Mouse (Mus musculus) hindbrain, embryonic 15.5 days (tissue): ENCODE data around the gene Atoh7. TPM values are rescaled to one million over a fixed set of nuclear protein-coding genes. Genes with fewer than 3 reads are reported as not detected.

ENCODE experiments used
- ATAC-seq: fragments of 200-750 bp; cut with Nextera tagmentation; 2 replicates; pipeline ENCODE4 v1.8.0; 2017; ENCODE audit warnings: low read depth, moderate number of reproducible peaks, moderate TSS enrichment; ENCODE audit not compliant: low FRiP score
- H3K27ac ChIP-seq: fragments of 300-500 bp; sonication (generic); replicated peaks from 2 replicates; pipeline ENCODE4 v1.5.1; 2015; ENCODE audit warnings: mild to moderate bottlenecking, inconsistent platforms
- H3K27me3 ChIP-seq: fragments of 300-500 bp; sonication (generic); 2 replicates; pipeline ENCODE4 v1.6.1; 2015; ENCODE audit warnings: control low read depth, inconsistent platforms
- H3K36me3 ChIP-seq: fragments of 300-500 bp; sonication (generic); 2 replicates; pipeline ENCODE4 v1.6.1; 2015; ENCODE audit warnings: control low read depth, inconsistent platforms
- H3K4me1 ChIP-seq: fragments of 300-500 bp; sonication (generic); replicated peaks from 2 replicates; pipeline ENCODE4 v1.6.1; 2015; ENCODE audit warnings: control low read depth, inconsistent platforms
- H3K4me2 ChIP-seq: fragments of 300-500 bp; sonication (generic); 2 replicates; pipeline ENCODE4 v1.6.1; 2015; ENCODE audit warnings: moderate library complexity, mild to moderate bottlenecking, inconsistent platforms
- H3K4me3 ChIP-seq: fragments of 300-500 bp; sonication (generic); 2 replicates; pipeline ENCODE4 v1.5.1; 2015; ENCODE audit warnings: mild to moderate bottlenecking, inconsistent platforms
- H3K9ac ChIP-seq: fragments of 300-500 bp; sonication (generic); 2 replicates; pipeline ENCODE4 v1.6.1; 2015; ENCODE audit warnings: inconsistent platforms
- H3K9me3 ChIP-seq: fragments of 300-500 bp; sonication (generic); 2 replicates; pipeline ENCODE4 v1.6.1; 2016; ENCODE audit warnings: control low read depth, inconsistent platforms
- WGBS: fragments of 180-500 bp; shearing (Covaris S2); methylation state at CpG from one replicate; pipeline ENCODE4 v1.1.7; 2015; 5-methylcytosine and 5-hydroxymethylcytosine counted together
- polyA plus RNA-seq: library from polyadenylated mRNA; unstranded; fragments of >200 nt; fragmentation: Nextera tagmentation; extraction: Ambion mirVana; gene quantifications from 2 replicates; pipeline ENCODE4 v1.2.1, GENCODE M21; 2015

The Atoh7 gene
- polyA plus RNA-seq, 1 experiment from 2014 or later = 15.0 TPM

- Histone ChIP-seq H3K9me3 (no peaks in the 10 kb centered on the region), H3K4me2 (no peak overlapping the region), H3K4me1 (no peaks in the 10 kb centered on the region), H3K36me3 (no peaks in the 10 kb centered on the region), H3K9ac (no peak overlapping the region), H3K4me3 (no peak overlapping the region), H3K27ac (no peak overlapping the region), H3K27me3 (no peaks in the 10 kb centered on the region)
- WGBS = 57% methylated on average over 8 of the region's 8 CpGs
- ATAC-seq = no peak
Measured at GRCm38 (mm10) chr10:63065561-63065960, 33.9 kb upstream of the Atoh7 start.

GRCm38 (mm10) chr10:63065988-63066387 lies 33.5 kb upstream of the Atoh7 start:
- no peak overlapping the region for H3K4me3 ChIP-seq
- no peaks in the 10 kb centered on the region for H3K4me1 ChIP-seq
- WGBS = 8% methylated on average over 5 of the region's 5 CpGs
- H3K4me2 ChIP-seq = no peak overlapping the region
- ATAC-seq = peak; percentile 86
- no peak overlapping the region for H3K27ac ChIP-seq
- H3K27me3 ChIP-seq = no peaks in the 10 kb centered on the region
- H3K36me3 ChIP-seq = no peaks in the 10 kb centered on the region
- H3K9me3 ChIP-seq = no peaks in the 10 kb centered on the region
- H3K9ac ChIP-seq = no peak overlapping the region

GRCm38 (mm10) chr10:63086304-63086703 lies 13.1 kb upstream of the Atoh7 start:
- 85% methylated on average over 10 of the region's 10 CpGs for WGBS
- no peak overlapping the region for H3K4me2 ChIP-seq
- H3K4me1 ChIP-seq = peaks cover 15% of the 10 kb centered on the region
- H3K27ac ChIP-seq = no peak overlapping the region
- H3K27me3 ChIP-seq = peaks cover 3% of the 10 kb centered on the region; the same call in 1 of the 2 replicates
- no peaks in the 10 kb centered on the region for H3K36me3 ChIP-seq
- no peak overlapping the region for H3K9ac ChIP-seq
- no peaks in the 10 kb centered on the region for H3K9me3 ChIP-seq
- ATAC-seq = no peak
- H3K4me3 ChIP-seq = no peak overlapping the region

- H3K4me1 ChIP-seq = peaks cover 15% of the 10 kb centered on the region
- no peak overlapping the region for H3K9ac ChIP-seq
- peak overlapping the region; percentile 27 for H3K4me3 ChIP-seq
- H3K27ac ChIP-seq = no peak overlapping the region
- H3K36me3 ChIP-seq = no peaks in the 10 kb centered on the region
- 20% methylated on average over 8 of the region's 8 CpGs for WGBS
- no peaks in the 10 kb centered on the region for H3K9me3 ChIP-seq
- H3K27me3 ChIP-seq = peaks cover 3% of the 10 kb centered on the region; the same call in 1 of the 2 replicates
- H3K4me2 ChIP-seq = peak overlapping the region; percentile 51
- ATAC-seq = no peak
Measured at GRCm38 (mm10) chr10:63089103-63089757, 10.2 kb upstream of the Atoh7 start.

- Histone ChIP-seq H3K4me2 (peak overlapping the region; percentile 51), H3K4me1 (peaks cover 15% of the 10 kb centered on the region), H3K27ac (no peak overlapping the region), H3K4me3 (peak overlapping the region; percentile 27), H3K36me3 (no peaks in the 10 kb centered on the region), H3K9me3 (no peaks in the 10 kb centered on the region), H3K27me3 (peaks cover 3% of the 10 kb centered on the region; the same call in 1 of the 2 replicates), H3K9ac (0 out of 2 replicates have a peak overlapping the region, but pooled peaks have one; percentile 4)
- WGBS = 3% methylated on average over 26 of the region's 26 CpGs
- ATAC-seq = peak; percentile 49; the same call in 1 of the 2 replicates
Measured at GRCm38 (mm10) chr10:63089758-63090571, 9.5 kb upstream of the Atoh7 start.

GRCm38 (mm10) chr10:63091915-63092314 lies 7.5 kb upstream of the Atoh7 start:
- peaks cover 5% of the 10 kb centered on the region; the same call in 1 of the 2 replicates for H3K27me3 ChIP-seq
- H3K9me3 ChIP-seq = no peaks in the 10 kb centered on the region
- WGBS = 77% methylated on average over 7 of the region's 7 CpGs
- no peak overlapping the region for H3K27ac ChIP-seq
- H3K4me2 ChIP-seq = no peak overlapping the region
- peaks cover 15% of the 10 kb centered on the region for H3K4me1 ChIP-seq
- no peak for ATAC-seq
- H3K4me3 ChIP-seq = no peak overlapping the region
- no peak overlapping the region for H3K9ac ChIP-seq
- no peaks in the 10 kb centered on the region for H3K36me3 ChIP-seq

- peaks cover 6% of the 10 kb centered on the region; the same call in 1 of the 2 replicates for H3K27me3 ChIP-seq
- H3K36me3 ChIP-seq = no peaks in the 10 kb centered on the region
- no peak overlapping the region for H3K9ac ChIP-seq
- peaks cover 15% of the 10 kb centered on the region for H3K4me1 ChIP-seq
- H3K9me3 ChIP-seq = no peaks in the 10 kb centered on the region
- ATAC-seq = no peak
- H3K27ac ChIP-seq = no peak overlapping the region
- no peak overlapping the region for H3K4me3 ChIP-seq
- 66% methylated on average over 10 of the region's 10 CpGs for WGBS
- no peak overlapping the region for H3K4me2 ChIP-seq
Measured at GRCm38 (mm10) chr10:63092616-63093550, 6.6 kb upstream of the Atoh7 start.

GRCm38 (mm10) chr10:63096757-63097156 lies 2.7 kb upstream of the Atoh7 start:
- Histone ChIP-seq H3K27ac (no peak overlapping the region), H3K9ac (no peak overlapping the region), H3K36me3 (no peaks in the 10 kb centered on the region), H3K9me3 (no peaks in the 10 kb centered on the region), H3K27me3 (peaks cover 5% of the 10 kb centered on the region), H3K4me3 (no peak overlapping the region), H3K4me1 (peaks cover 14% of the 10 kb centered on the region; the same call in 1 of the 2 replicates), H3K4me2 (no peak overlapping the region)
- ATAC-seq = no peak
- WGBS = 73% methylated on average over 2 of the region's 2 CpGs

- Histone ChIP-seq H3K4me2 (no peak overlapping the region), H3K4me3 (no peak overlapping the region), H3K9ac (no peak overlapping the region), H3K27me3 (peaks cover 9% of the 10 kb centered on the region), H3K27ac (no peak overlapping the region), H3K9me3 (no peaks in the 10 kb centered on the region), H3K4me1 (peaks cover 14% of the 10 kb centered on the region; the same call in 1 of the 2 replicates), H3K36me3 (no peaks in the 10 kb centered on the region)
- WGBS = 53% methylated on average over 12 of the region's 12 CpGs
- ATAC-seq = no peak
Measured at GRCm38 (mm10) chr10:63098191-63098590, 1.3 kb upstream of the Atoh7 start.

GRCm38 (mm10) chr10:63099941-63100562 lies 601 bp downstream of the Atoh7 start:
- Histone ChIP-seq H3K9me3 (no peaks in the 10 kb centered on the region), H3K4me2 (peak overlapping the region; percentile 85), H3K27me3 (peaks cover 9% of the 10 kb centered on the region), H3K4me3 (peak overlapping the region; percentile 58), H3K36me3 (no peaks in the 10 kb centered on the region), H3K4me1 (peaks cover 14% of the 10 kb centered on the region; the same call in 1 of the 2 replicates), H3K9ac (peak overlapping the region; percentile 63), H3K27ac (peak overlapping the region; percentile 67)
- peak; percentile 96 for ATAC-seq
- WGBS = under 1% methylated on average over 52 of the region's 62 CpGs

- 8% methylated on average over 9 of the region's 9 CpGs for WGBS
- Histone ChIP-seq H3K9me3 (no peaks in the 10 kb centered on the region), H3K4me3 (peak overlapping the region; percentile 58), H3K27me3 (peaks cover 9% of the 10 kb centered on the region), H3K4me1 (peaks cover 14% of the 10 kb centered on the region; the same call in 1 of the 2 replicates), H3K9ac (peak overlapping the region; percentile 63), H3K36me3 (no peaks in the 10 kb centered on the region), H3K4me2 (peak overlapping the region; percentile 85), H3K27ac (peak overlapping the region; percentile 67)
- ATAC-seq = no peak
Measured at GRCm38 (mm10) chr10:63100657-63101056, 1.2 kb downstream of the Atoh7 start.
